Mouse (Mus musculus) Muller cell, postnatal 12 days (primary cell): ENCODE data around the gene Trio.

Experiments
- DNase-seq: peaks from one replicate; pipeline ENCODE4 v3.0.0-alpha.2; 2015; ENCODE audit errors: inconsistent ontology term

Gene Trio

DNA sequence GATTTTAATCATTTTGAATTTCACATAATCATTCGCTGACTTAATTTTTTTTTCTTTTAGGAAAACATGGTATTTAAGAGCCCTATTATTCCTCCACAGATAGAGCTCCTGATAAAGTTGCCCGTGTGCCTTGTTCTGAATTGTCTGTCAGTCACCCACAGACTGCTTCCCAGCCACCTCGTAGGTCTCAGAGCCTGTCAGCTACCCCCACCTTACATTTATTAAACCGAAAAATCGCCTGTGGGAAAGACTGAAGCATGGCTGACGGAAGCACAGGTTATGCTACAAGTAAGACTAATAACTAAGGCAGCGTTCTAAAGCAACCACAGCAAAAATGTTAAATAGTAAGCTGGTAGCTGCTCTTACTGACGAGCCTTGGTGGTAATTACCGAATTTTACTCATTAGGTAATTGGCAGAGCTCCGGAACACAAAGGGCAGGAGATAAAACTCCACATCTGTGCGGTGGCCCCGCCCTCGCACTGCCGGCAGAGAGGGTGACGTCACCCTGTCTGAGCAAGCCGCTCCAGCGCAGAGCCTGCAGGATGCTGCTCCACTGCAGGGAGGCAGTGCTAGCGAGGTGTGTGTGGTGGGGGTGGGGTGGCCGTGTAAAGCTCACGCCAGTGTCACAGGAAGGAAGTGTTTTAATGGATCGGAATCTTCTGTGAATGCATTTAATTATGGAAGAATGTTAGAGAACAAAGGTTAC lies 102.2 kb downstream of the Trio start:
- peak; percentile 96 for DNase-seq

DNA sequence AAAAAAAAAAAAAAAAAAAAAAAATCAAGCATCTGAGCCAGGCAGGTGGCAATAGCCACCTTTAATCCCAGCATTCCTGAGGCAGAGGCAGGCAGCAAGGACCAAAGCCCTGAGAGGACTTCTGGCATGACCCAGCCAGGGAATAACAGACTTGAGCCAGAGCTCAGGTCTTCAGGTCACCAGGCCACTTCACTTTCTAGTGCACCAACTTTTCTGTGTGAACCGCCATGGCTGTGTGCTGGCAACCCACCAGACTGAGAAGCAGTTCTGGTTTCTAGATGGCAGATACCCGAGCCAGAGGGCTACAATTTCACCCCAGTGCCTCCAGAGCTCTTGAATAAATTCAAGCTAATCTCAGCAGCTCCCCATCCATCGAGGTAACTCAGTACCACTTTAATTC lies 104.9 kb downstream of the Trio start:
- no peak for DNase-seq

DNA sequence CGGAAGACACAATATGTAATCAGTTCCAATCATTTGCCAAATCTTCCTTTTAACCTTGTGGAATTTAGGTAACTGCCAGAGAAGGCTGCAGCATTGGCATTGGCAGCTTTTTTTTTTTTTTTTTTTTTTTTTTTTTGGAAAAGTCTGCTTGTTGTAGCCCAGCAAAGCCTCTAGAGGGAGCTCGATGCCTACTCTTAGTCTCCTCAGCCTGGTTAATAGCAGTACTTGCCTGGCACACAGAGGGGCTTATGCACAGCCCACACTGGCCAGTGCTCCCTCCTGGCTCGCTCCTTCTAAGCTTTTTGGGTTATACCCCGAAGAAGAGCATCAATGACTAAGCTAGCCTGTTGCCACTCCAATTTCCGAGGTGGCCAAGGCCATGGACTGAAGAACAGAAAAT lies 106.1 kb downstream of the Trio start:
- DNase-seq = peak; percentile 81

- no peak for DNase-seq
These were observed 106.8 kb downstream of the Trio start for GRCm38 (mm10) chr15:27918798-27919197.

- DNase-seq = no peak
These were observed 109.4 kb downstream of the Trio start for GRCm38 (mm10) chr15:27916204-27916603.

- no peak for DNase-seq
These were observed 112.6 kb downstream of the Trio start for GRCm38 (mm10) chr15:27913013-27913412.

GRCm38 (mm10) chr15:27911196-27911595 lies 114.5 kb downstream of the Trio start:
- no peak for DNase-seq

DNA sequence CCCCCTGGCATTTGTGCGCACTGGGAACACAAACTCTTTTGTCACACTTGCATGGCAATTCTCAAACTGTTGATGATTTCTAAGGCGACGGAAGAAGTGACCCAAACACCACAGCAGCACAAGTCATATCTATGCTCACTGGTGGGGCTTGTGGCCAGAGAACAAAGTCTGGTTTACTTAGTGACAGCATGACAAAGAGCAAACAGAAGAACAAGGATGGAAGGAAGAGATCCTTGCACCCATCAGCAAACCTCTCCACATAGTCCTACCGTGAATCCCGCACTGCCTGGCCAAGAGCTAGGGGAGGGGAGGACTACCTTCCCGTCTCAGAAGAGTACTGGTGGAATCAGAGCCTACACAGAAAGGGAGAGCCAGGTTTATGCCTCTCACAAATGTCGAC lies 115.5 kb downstream of the Trio start:
- no peak for DNase-seq

- no peak for DNase-seq
These were observed 118.0 kb downstream of the Trio start for GRCm38 (mm10) chr15:27907649-27908048.

DNA sequence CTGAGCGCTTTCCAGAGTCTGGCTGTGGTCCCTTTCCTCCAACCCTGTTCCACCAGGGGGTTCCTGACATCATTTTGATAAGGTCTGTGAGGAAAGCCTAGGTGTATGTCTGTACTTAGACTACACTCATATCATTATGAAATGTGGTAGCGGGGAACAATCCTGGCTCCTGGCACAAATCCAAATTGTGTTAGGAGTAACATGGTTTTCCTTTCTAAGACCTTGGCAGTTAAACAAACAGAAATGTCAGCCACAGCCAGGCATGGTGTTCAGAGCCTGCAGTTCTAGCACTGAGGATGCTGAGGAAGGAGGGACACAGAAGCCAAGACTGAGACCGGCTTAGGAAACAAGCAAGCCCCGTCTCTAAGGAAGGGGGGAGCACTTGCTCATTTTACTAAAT lies 119.2 kb downstream of the Trio start:
- no peak for DNase-seq

- DNase-seq = no peak
These were observed 120.3 kb downstream of the Trio start for GRCm38 (mm10) chr15:27905341-27905740.

- peak; percentile 91 for DNase-seq
These were observed 121.2 kb downstream of the Trio start for GRCm38 (mm10) chr15:27904346-27905005.

GRCm38 (mm10) chr15:27901200-27901599 lies 124.4 kb downstream of the Trio start:
- DNase-seq = no peak

- peak; percentile 46 for DNase-seq
These were observed 126.7 kb downstream of the Trio start for GRCm38 (mm10) chr15:27898795-27899406.

- no peak for DNase-seq
These were observed 131.5 kb downstream of the Trio start for GRCm38 (mm10) chr15:27894112-27894511.

DNA sequence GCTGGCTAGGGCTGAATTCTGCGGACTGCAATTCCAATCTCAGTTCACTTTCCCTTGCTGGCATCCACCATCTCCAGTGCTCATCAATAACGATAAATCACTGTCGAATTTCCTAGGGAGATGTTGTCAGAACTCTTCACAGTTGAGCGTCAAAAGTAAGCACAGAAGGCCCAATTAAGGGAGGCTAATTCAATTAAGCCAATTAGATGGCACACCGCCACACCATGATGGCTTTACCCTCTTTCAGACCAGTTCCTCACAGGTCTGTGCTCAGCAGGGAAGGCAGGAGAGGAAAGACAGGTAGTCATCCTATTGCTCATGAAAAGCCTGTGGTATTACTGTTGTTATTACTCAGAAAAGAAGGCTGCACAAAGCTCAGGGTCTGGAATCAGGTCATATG lies 133.6 kb downstream of the Trio start:
- no peak for DNase-seq

DNA sequence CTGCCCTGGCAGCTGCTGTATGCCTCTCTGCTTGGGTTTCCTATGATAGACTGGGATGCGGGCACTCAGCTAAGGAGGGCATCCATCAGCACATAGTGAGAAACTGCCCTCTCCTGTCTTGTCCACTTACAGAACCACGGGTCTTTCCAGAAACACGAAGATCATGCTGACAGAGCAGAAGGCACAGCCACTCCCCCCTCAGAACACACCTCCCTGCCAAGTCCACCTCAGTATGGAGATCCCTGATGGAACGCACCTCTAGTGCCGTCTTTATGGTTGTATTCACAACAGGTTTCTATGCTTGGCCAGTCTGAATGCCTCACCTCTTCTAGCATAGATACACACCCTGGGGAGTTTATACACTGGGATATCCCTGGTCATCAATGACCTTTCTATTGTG lies 135.0 kb downstream of the Trio start:
- DNase-seq = no peak

GRCm38 (mm10) chr15:27888153-27888552 lies 137.5 kb downstream of the Trio start:
- no peak for DNase-seq

GRCm38 (mm10) chr15:27886992-27887391 lies 138.7 kb downstream of the Trio start:
- no peak for DNase-seq

GRCm38 (mm10) chr15:27884347-27885250 lies 141.0 kb downstream of the Trio start:
- no peak for DNase-seq

DNA sequence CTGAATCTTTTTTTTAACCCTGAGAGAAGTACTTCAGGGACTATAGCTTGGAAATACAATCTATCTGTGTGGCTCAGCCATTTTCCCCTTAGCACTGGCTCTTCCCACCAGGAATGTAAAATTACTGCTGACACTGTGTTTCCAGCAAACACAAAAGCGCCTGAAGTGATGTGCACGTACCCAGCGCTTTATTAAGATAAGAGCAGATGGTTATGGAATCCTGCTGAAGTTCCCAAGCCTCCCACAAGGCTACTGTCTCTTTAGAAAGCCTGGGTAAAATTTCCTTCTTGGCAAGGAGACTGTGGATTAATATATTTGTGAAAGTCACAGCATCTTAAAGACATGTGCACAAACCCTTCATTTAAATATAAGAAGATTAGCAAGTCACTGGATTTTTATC lies 141.8 kb downstream of the Trio start:
- no peak for DNase-seq

GRCm38 (mm10) chr15:27882898-27883297 lies 142.8 kb downstream of the Trio start:
- no peak for DNase-seq
